12 mouse cellular contexts compared by ENCODE assay signal in genomic region chr4:142223898-142224645, GRCm38 (mm10). TPM values are rescaled to one million over a fixed set of nuclear protein-coding genes. Genes with fewer than 3 reads are reported as not detected.
DNase-seq lines count a peak whose midpoint lies in the region; ATAC-seq lines count a peak whose summit lies in the region.
"Had no signal": no experiment of that assay in that cellular context is flagged by ENCODE, and none has a peak within 500 bp of the region (broad histone marks: within the 10 kb centered on the region; RNA-seq: fewer than 3 reads in every experiment).

No protein-coding gene starts in this region.

- ATAC-seq in intestine, embryonic 16.5 days: no peak
- no peak for ATAC-seq in CD4-positive, CD25-positive, alpha-beta regulatory T cell, adult 4 months
- ATAC-seq: midbrain, embryonic 16.5 days had no signal

- no peak overlapping the region for H3K4me2 ChIP-seq in intestine, embryonic 16.5 days (ENCODE audit: low read depth, low read length)
- H3K4me2 ChIP-seq: hindbrain, embryonic 12.5 days had no signal

- no peaks in the 10 kb centered on the region for H3K9me3 ChIP-seq in intestine, embryonic 16.5 days (ENCODE audit: control insufficient read depth, low read length)
- H3K9me3 ChIP-seq: hindbrain, embryonic 12.5 days had no signal

- peak overlapping the region; percentile 82 for H3K27ac ChIP-seq in intestine, embryonic 16.5 days (ENCODE audit: low read length)
- H3K27ac ChIP-seq: hindbrain, embryonic 12.5 days; liver, embryonic 14.5 days had no signal

- no peaks in the 10 kb centered on the region for H3K36me3 ChIP-seq in intestine, embryonic 16.5 days (ENCODE audit: control insufficient read depth, insufficient read depth, low read length)
- H3K36me3 ChIP-seq: hindbrain, embryonic 12.5 days had no signal

- no peak overlapping the region for H3K4me3 ChIP-seq in intestine, embryonic 16.5 days (ENCODE audit: low read length)
- H3K4me3 ChIP-seq: hindbrain, embryonic 12.5 days had no signal

- peak; percentile 23 for DNase-seq in gastrocnemius, postnatal 25 days
- DNase-seq in gastrocnemius, postnatal 10 days: no peak
- DNase-seq in Muller cell, postnatal 12 days (ENCODE audit: inconsistent ontology term): peak; percentile 65
- peak; percentile 61 to 74 for DNase-seq in kidney, postnatal 36 days
- no peak for DNase-seq in neural tube, embryonic 10.5 days (ENCODE audit: extremely low spot score, low spot score)
- no peak for DNase-seq in frontal cortex, adult 2 months (ENCODE audit: extremely low spot score in 1 of 2, low spot score in 1 of 2)
- DNase-seq: adrenal gland, adult 2 months had no signal

- WGBS in intestine, embryonic 16.5 days: 43% methylated on average over 9 of the region's 9 CpGs

- H3K4me1 ChIP-seq in intestine, embryonic 16.5 days (ENCODE audit: control insufficient read depth, insufficient read depth, low read length): peaks cover 85% of the 10 kb centered on the region

- H3K27me3 ChIP-seq in intestine, embryonic 16.5 days (replicated peaks; ENCODE audit: control insufficient read depth, insufficient read depth, low read length): no peaks in the 10 kb centered on the region
- H3K27me3 ChIP-seq: hindbrain, embryonic 12.5 days had no signal

- H3K9ac ChIP-seq in intestine, embryonic 16.5 days (ENCODE audit: low read depth, low read length): no peak overlapping the region
- H3K9ac ChIP-seq: hindbrain, embryonic 12.5 days; liver, embryonic 14.5 days had no signal

RNA-seq across cellular contexts. Expression of gene Kazn, which starts 15.1 kb away (rescaled TPM):
- 1 to 10 TPM; 1.9 to 2.5 TPM for total RNA-seq in gastrocnemius, postnatal 25 days (2021)
- total RNA-seq in gastrocnemius, postnatal 10 days (2021): 1 to 10 TPM; 7.1 to 10.0 TPM
- 10.7 and 11.3 TPM in 2 replicates for polyA plus RNA-seq in intestine, embryonic 16.5 days (2015; fragmentation: Nextera tagmentation; extraction: Ambion mirVana)
- polyA plus RNA-seq in CD4-positive, CD25-positive, alpha-beta regulatory T cell, adult 4 months (2017; shearing (Covaris generic)): not detected
- 44.3 and 47.1 TPM in 2 replicates for polyA plus RNA-seq in frontal cortex, adult 2 months (2012; rRNA removed)

Comparison
In these comparisons a context has a peak if more than half of its experiments do, and no peak if none do; other contexts are left out.
1. DNase-seq: peak in gastrocnemius, postnatal 25 days (single experiment), Muller cell, postnatal 12 days (single experiment) and kidney, postnatal 36 days (2 of 2); none in gastrocnemius, postnatal 10 days (single experiment), neural tube, embryonic 10.5 days (single experiment) and frontal cortex, adult 2 months (0 of 2).
2. RNA of gene Kazn, which starts 15.1 kb away (polyA plus RNA-seq): 44.3 to 47.1 TPM in frontal cortex, adult 2 months and 10.7 to 11.3 TPM in intestine, embryonic 16.5 days; not detected in CD4-positive, CD25-positive, alpha-beta regulatory T cell, adult 4 months; every median in the first group is over 10 times any median in the second.